13 mouse cellular contexts compared by ENCODE assay signal in the genomic region with DNA sequence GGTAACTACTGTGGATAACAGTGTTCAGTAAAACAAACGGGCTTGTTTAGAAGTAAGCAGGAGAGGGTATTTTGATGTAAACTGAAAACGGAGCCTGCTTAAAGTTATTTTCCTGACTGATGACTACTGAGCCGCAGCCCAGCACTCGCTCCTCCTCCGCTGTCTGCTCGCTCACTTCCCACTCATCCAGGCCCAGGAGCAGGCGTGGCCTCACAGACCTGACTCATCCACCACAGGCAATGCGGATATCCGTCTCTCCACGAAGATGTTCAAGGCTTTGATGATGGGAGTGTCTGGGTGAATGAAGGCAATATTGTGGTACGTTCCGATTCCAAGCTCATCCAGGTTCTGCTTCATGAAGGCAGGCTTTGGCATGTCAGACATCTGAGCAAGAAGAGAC. TPM values are rescaled to one million over a fixed set of nuclear protein-coding genes. Genes with fewer than 3 reads are reported as not detected.
DNase-seq lines count a peak whose midpoint lies in the region; ATAC-seq lines count a peak whose summit lies in the region.
"Had no signal": no experiment of that assay in that cellular context is flagged by ENCODE, and none has a peak within 500 bp of the region (broad histone marks: within the 10 kb centered on the region; RNA-seq: fewer than 3 reads in every experiment).

No protein-coding gene starts in this region.

- H3K4me2 ChIP-seq in hindbrain, embryonic 16.5 days (ENCODE audit: low read length), result no peak overlapping the region
- H3K4me2 ChIP-seq: embryonic facial prominence, embryonic 13.5 days; hindbrain, embryonic 13.5 days; neural tube, embryonic 12.5 days had no signal

- peaks cover 3% of the 10 kb centered on the region; the same call in 1 of the 2 replicates for H3K9me3 ChIP-seq in hindbrain, embryonic 16.5 days (ENCODE audit: control insufficient read depth, low read length)
- H3K9me3 ChIP-seq: embryonic facial prominence, embryonic 13.5 days; hindbrain, embryonic 13.5 days; neural tube, embryonic 12.5 days had no signal

- 91% methylated on average over 12 of the region's 12 CpGs for WGBS in hindbrain, embryonic 16.5 days

- H3K4me1 ChIP-seq in hindbrain, embryonic 16.5 days (ENCODE audit: control insufficient read depth, insufficient read depth, low read depth, low read length), result no peaks in the 10 kb centered on the region
- H3K4me1 ChIP-seq: neural tube, embryonic 12.5 days had no signal

- peaks cover 33% of the 10 kb centered on the region for H3K36me3 ChIP-seq in hindbrain, embryonic 16.5 days (ENCODE audit: control insufficient read depth, insufficient read depth, low read length)

- no peak overlapping the region for H3K4me3 ChIP-seq in hindbrain, embryonic 16.5 days (ENCODE audit: low read length)
- H3K4me3 ChIP-seq: embryonic facial prominence, embryonic 13.5 days; hindbrain, embryonic 13.5 days; neural tube, embryonic 12.5 days had no signal

- no peak overlapping the region for H3K9ac ChIP-seq in hindbrain, embryonic 16.5 days (ENCODE audit: low read depth, low read length)
- H3K9ac ChIP-seq: embryonic facial prominence, embryonic 13.5 days; hindbrain, embryonic 13.5 days; neural tube, embryonic 12.5 days had no signal

- peak; percentile 58 to 65 for DNase-seq in layer of hippocampus, adult 18-20 months (ENCODE audit: low spot score in 2 of 2)
- no peak for DNase-seq in layer of hippocampus, postnatal 10 days (ENCODE audit: low spot score in 2 of 2)
- DNase-seq in 3T3-L1 (ENCODE audit: low read depth, low spot score), result peak; percentile 97
- peak; percentile 80 for DNase-seq in adrenal gland, adult 2 months
- peak; percentile 58 to 67 for DNase-seq in left cerebral cortex, postnatal 36 days (ENCODE audit: low spot score in 2 of 2)
- no peak for DNase-seq in retina, embryonic 14.5 days (ENCODE audit: low spot score)
- DNase-seq in cerebellum, adult 11-12 months, result no peak
- DNase-seq: gastrocnemius, postnatal 10 days had no signal

- no peaks in the 10 kb centered on the region for H3K27me3 ChIP-seq in hindbrain, embryonic 16.5 days (replicated peaks; ENCODE audit: control insufficient read depth, insufficient read depth, low read length)
- H3K27me3 ChIP-seq: CH12.LX; embryonic facial prominence, embryonic 13.5 days; hindbrain, embryonic 13.5 days; neural tube, embryonic 12.5 days had no signal

- intact Hi-C loops in left cerebral cortex, postnatal 36 days (cut with DNase I), result no loop called here

- ATAC-seq in hindbrain, embryonic 16.5 days, result no peak

- H3K27ac ChIP-seq in hindbrain, embryonic 16.5 days (ENCODE audit: low read depth, low read length), result no peak overlapping the region
- H3K27ac ChIP-seq: embryonic facial prominence, embryonic 13.5 days; hindbrain, embryonic 13.5 days; neural tube, embryonic 12.5 days had no signal

RNA-seq across cellular contexts. Expression of gene Rheb, which starts 28.9 kb away (rescaled TPM):
- total RNA-seq in layer of hippocampus, adult 18-20 months (2021), result 100 to 1,000 TPM; 113 to 119 TPM
- total RNA-seq in layer of hippocampus, postnatal 10 days (2021), result 100 to 1,000 TPM; 120 to 122 TPM
- 10 to 100 TPM; 71.4 to 81.3 TPM for total RNA-seq in adrenal gland, adult 2 months (2021)
- 28.1 and 29.3 TPM in 2 replicates for polyA plus RNA-seq in adrenal gland, adult 2 months (2012; rRNA removed)
- total RNA-seq in left cerebral cortex, postnatal 36 days (2021), result 100 to 1,000 TPM; 119 to 120 TPM
- 247 and 275 TPM in 2 replicates for polyA plus RNA-seq in hindbrain, embryonic 16.5 days (2015; fragmentation: Nextera tagmentation; extraction: Ambion mirVana)

Comparison
In these comparisons a context has a peak if more than half of its experiments do, and no peak if none do; other contexts are left out.
1. DNase-seq: peak in layer of hippocampus, adult 18-20 months (2 of 2), 3T3-L1 (single experiment), adrenal gland, adult 2 months (single experiment) and left cerebral cortex, postnatal 36 days (2 of 2); none in layer of hippocampus, postnatal 10 days (0 of 2), retina, embryonic 14.5 days (single experiment) and cerebellum, adult 11-12 months (single experiment).